Mouse (Mus musculus): ENCODE data around the gene Vax2. TPM values are rescaled to one million over a fixed set of nuclear protein-coding genes. Genes with fewer than 3 reads are reported as not detected.

The Vax2 gene
- polyA plus RNA-seq, 1 experiment from 2014 or later: not detected

DNA sequence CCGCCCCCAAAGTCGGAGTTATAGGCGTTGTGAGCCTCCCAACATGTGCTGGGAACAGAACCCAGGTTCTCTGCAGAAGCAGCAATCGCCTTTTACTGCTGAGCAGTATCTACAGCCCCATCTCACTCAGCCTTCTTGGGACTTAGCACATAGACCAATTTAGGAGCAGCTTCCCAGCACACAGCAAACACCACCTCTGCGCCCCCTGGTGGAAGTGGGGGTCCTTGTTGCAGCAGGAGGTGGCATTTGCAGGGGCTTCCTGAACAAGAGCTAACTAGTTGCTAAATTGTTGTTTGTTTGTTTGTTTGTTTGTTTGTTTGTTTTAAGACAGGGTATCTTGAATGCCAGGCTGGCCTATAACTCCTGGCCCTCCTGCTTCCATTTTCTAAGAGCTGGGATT lies 20.1 kb downstream of the Vax2 start:
- no peak for ATAC-seq
- TF ChIP-seq CTCF (IDR thresholded peaks at IDR 0.05) (peak; percentile 88), EP300 (IDR thresholded peaks at IDR 0.05) (no peak)
- DNase-seq (ENCODE audit: low spot score): peak; percentile 71
- WGBS: 29% methylated on average over 5 of the region's 5 CpGs
- Histone ChIP-seq H3K4me3 (ENCODE audit: low read depth, low read length) (no peak overlapping the region), H3K4me1 (ENCODE audit: insufficient read depth, low read depth, low read length) (no peaks in the 10 kb centered on the region), H3K9me3 (ENCODE audit: low read length) (no peaks in the 10 kb centered on the region), H3K36me3 (ENCODE audit: insufficient read depth, low read length) (no peaks in the 10 kb centered on the region), H3K9ac (replicated peaks; ENCODE audit: low read depth) (no peak overlapping the region), H3K4me2 (replicated peaks; ENCODE audit: low read depth, low read length) (no peak overlapping the region), H3K27ac (ENCODE audit: low read length) (no peak overlapping the region), H3K27me3 (replicated peaks; ENCODE audit: insufficient read depth, low read length) (no peaks in the 10 kb centered on the region)

DNA sequence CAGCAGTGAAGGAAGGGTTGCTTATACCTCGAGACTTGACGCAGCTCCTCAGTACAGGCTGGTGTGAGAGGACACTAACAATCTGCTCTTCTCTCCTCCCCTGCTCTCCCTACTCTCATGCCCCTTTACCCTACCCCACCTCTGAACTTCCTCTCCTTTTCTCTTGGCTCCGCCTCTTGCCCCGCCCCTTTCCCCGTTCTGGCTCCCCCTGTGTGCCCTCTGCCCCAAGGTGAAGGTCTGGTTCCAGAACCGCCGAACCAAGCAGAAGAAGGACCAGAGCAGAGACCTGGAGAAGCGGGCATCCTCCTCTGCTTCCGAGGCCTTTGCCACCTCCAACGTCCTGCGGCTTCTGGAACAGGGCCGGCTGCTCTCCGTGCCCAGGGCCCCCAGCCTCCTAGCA lies 26.2 kb downstream of the Vax2 start:
- Histone ChIP-seq H3K4me3 (ENCODE audit: low read depth, low read length) (no peak overlapping the region), H3K4me2 (replicated peaks; ENCODE audit: low read depth, low read length) (no peak overlapping the region), H3K9ac (replicated peaks; ENCODE audit: low read depth) (no peak overlapping the region), H3K27ac (ENCODE audit: low read length) (no peak overlapping the region), H3K27me3 (replicated peaks; ENCODE audit: insufficient read depth, low read length) (no peaks in the 10 kb centered on the region), H3K9me3 (ENCODE audit: low read length) (no peaks in the 10 kb centered on the region), H3K4me1 (ENCODE audit: insufficient read depth, low read depth, low read length) (no peaks in the 10 kb centered on the region), H3K36me3 (ENCODE audit: insufficient read depth, low read length) (no peaks in the 10 kb centered on the region)
- no peak for ATAC-seq
- no peak for DNase-seq (ENCODE audit: low spot score)
- TF ChIP-seq EP300 (IDR thresholded peaks at IDR 0.05): no peak
- TF ChIP-seq CTCF (IDR thresholded peaks at IDR 0.05): no peak
- 29% methylated on average over 13 of the region's 13 CpGs for WGBS

DNA sequence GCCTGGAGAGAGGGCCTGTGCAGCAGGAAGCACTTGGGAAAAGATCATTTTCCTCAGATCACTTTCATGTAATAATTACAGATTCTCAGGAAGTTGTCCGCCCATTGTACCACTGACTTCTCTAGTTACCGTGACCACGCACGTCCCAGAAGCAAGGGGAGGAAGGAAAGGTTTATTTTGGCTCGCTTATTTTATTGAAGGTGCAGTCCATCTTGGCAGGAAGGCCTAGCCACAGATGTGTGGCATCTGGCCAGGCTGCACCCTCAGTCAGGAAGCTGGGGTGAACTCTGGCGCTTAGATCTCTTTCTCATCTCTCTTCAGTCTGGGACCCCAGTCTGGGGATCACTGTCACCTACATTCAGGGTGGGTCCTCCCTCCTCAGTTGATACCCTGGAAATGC lies 27.5 kb downstream of the Vax2 start:
- H3K9me3 ChIP-seq (ENCODE audit: low read length): no peaks in the 10 kb centered on the region
- WGBS: 37% methylated on average over 6 of the region's 6 CpGs
- no peak overlapping the region for H3K27ac ChIP-seq (ENCODE audit: low read length)
- H3K36me3 ChIP-seq (ENCODE audit: insufficient read depth, low read length): no peaks in the 10 kb centered on the region
- ATAC-seq (no peak), DNase-seq (ENCODE audit: low spot score) (no peak)
- H3K4me3 ChIP-seq (ENCODE audit: low read depth, low read length): no peak overlapping the region
- no peaks in the 10 kb centered on the region for H3K27me3 ChIP-seq (replicated peaks; ENCODE audit: insufficient read depth, low read length)
- TF ChIP-seq CTCF (IDR thresholded peaks at IDR 0.05) (no peak), EP300 (IDR thresholded peaks at IDR 0.05) (no peak)
- no peak overlapping the region for H3K9ac ChIP-seq (replicated peaks; ENCODE audit: low read depth)
- no peak overlapping the region for H3K4me2 ChIP-seq (replicated peaks; ENCODE audit: low read depth, low read length)
- H3K4me1 ChIP-seq (ENCODE audit: insufficient read depth, low read depth, low read length): no peaks in the 10 kb centered on the region

DNA sequence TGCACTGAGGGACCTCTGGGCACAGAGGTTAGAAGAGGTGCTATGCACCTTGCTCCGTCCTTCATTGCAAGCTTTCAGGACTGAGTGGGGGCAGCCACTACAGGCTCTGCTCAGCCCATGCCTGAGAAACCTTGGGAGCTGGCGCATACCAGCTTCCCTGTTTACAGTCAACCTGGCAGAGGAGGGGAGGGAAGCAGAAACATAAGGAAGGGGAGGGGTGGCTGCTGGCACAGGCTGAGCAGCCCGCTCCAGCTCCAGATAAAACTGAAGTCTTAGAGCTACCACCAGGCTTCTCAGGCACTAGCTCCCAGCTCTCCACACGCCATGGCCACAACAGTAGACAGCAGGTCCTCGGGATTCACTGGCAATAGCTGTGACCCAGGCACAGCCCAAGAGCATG lies 31.7 kb downstream of the Vax2 start, which contains the start of gene Atp6v1b1:
Atp6v1b1 (plus strand) TSS at position 230 of the 400 bp plus-strand sequence.
- DNase-seq (ENCODE audit: low spot score) (peak; percentile 19), ATAC-seq (no peak)
- H3K27me3 ChIP-seq (replicated peaks; ENCODE audit: insufficient read depth, low read length): no peaks in the 10 kb centered on the region
- no peak within 1 kb of the TSS for H3K9ac ChIP-seq (replicated peaks; ENCODE audit: low read depth)
- no peak within 1 kb of the TSS for H3K27ac ChIP-seq (ENCODE audit: low read length)
- H3K36me3 ChIP-seq (ENCODE audit: insufficient read depth, low read length): no peaks in the 10 kb centered on the region
- no peak within 1 kb of the TSS for H3K4me2 ChIP-seq (replicated peaks; ENCODE audit: low read depth, low read length)
- TF ChIP-seq CTCF (IDR thresholded peaks at IDR 0.05): no peak
- no peaks in the 10 kb centered on the region for H3K9me3 ChIP-seq (ENCODE audit: low read length)
- no peaks in the 10 kb centered on the region for H3K4me1 ChIP-seq (ENCODE audit: insufficient read depth, low read depth, low read length)
- no peak within 1 kb of the TSS for H3K4me3 ChIP-seq (ENCODE audit: low read depth, low read length)
- 40% methylated on average over 5 of the region's 5 CpGs for WGBS

DNA sequence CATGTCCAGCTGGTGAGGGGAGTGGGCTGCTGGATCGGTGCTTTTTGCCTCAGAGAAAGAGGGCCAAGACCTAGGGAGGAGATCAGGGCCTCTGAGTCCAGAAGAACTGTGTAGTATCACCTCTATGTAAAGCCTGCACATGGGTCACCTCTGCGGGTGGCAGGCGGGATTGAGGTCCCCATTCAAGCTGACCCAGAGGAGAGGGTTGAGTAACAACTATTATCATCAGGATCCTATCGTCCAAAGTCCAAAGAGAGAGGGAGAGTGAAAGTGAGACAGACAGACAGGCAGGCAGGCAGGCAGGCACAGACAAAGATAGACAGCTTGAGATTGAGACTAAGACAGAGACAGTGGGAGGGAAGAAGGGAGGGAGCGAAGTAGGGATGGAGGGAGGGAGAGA lies 32.1 kb downstream of the Vax2 start:
- Histone ChIP-seq H3K4me3 (ENCODE audit: low read depth, low read length) (no peak overlapping the region), H3K4me2 (replicated peaks; ENCODE audit: low read depth, low read length) (no peak overlapping the region), H3K27me3 (replicated peaks; ENCODE audit: insufficient read depth, low read length) (no peaks in the 10 kb centered on the region), H3K4me1 (ENCODE audit: insufficient read depth, low read depth, low read length) (no peaks in the 10 kb centered on the region), H3K9ac (replicated peaks; ENCODE audit: low read depth) (no peak overlapping the region), H3K36me3 (ENCODE audit: insufficient read depth, low read length) (no peaks in the 10 kb centered on the region), H3K9me3 (ENCODE audit: low read length) (no peaks in the 10 kb centered on the region), H3K27ac (ENCODE audit: low read length) (no peak overlapping the region)
- TF ChIP-seq EP300 (IDR thresholded peaks at IDR 0.05): no peak
- no peak for TF ChIP-seq CTCF (IDR thresholded peaks at IDR 0.05)
- no peak for ATAC-seq
- 62% methylated on average over 5 of the region's 5 CpGs for WGBS
- no peak for DNase-seq (ENCODE audit: low spot score)

DNA sequence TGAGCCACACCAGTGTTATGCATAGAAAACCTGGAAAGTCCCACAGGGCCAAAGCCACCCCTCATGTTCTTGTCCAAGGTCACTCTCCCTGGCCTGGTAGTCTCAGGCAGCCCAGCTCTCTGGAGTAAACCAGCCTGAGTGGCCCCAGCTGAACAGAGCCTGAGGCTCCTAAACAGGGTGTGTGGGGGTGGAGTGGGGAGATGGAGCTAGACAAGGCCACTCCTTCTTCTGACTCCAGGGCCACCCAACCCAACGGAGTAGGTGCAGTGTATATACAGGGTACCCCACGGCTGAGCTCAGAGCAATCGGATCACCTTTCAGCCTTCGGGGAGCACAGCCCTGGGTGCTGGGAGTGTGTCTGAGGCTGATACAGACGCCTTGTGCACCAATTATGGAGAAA lies 33.1 kb downstream of the Vax2 start:
- Histone ChIP-seq H3K27me3 (replicated peaks; ENCODE audit: insufficient read depth, low read length) (no peaks in the 10 kb centered on the region), H3K9ac (replicated peaks; ENCODE audit: low read depth) (no peak overlapping the region), H3K9me3 (ENCODE audit: low read length) (no peaks in the 10 kb centered on the region), H3K27ac (ENCODE audit: low read length) (no peak overlapping the region), H3K4me3 (ENCODE audit: low read depth, low read length) (no peak overlapping the region), H3K4me2 (replicated peaks; ENCODE audit: low read depth, low read length) (no peak overlapping the region), H3K36me3 (ENCODE audit: insufficient read depth, low read length) (no peaks in the 10 kb centered on the region), H3K4me1 (ENCODE audit: insufficient read depth, low read depth, low read length) (no peaks in the 10 kb centered on the region)
- peak; percentile 52 for ATAC-seq
- DNase-seq (ENCODE audit: low spot score): no peak
- TF ChIP-seq EP300 (IDR thresholded peaks at IDR 0.05) (no peak), CTCF (IDR thresholded peaks at IDR 0.05) (no peak)
- 56% methylated on average over 5 of the region's 5 CpGs for WGBS

DNA sequence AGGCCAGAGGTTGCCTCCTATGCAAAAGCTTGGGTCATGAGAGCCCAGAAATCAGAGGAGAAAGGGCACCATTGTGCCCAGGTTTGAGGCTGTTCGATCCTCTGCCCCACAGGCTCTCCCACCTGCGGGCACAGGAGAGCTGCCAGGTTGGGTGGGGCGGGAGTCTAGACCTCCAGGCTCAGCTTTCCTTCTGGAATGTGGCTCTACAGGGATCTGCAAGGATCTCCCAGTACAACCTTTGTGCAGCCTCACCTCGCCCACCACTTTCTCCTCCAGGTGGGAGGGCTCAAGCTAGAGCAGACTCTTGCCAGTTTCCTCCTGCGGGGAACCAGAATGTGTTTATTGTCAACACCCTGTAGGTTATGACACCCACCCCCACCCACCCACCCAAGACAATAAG lies 33.5 kb downstream of the Vax2 start:
- DNase-seq (ENCODE audit: low spot score): peak; percentile 43
- H3K9ac ChIP-seq (replicated peaks; ENCODE audit: low read depth): no peak overlapping the region
- H3K4me2 ChIP-seq (replicated peaks; ENCODE audit: low read depth, low read length): no peak overlapping the region
- TF ChIP-seq CTCF (IDR thresholded peaks at IDR 0.05) (no peak), EP300 (IDR thresholded peaks at IDR 0.05) (no peak)
- ATAC-seq: peak; percentile 64
- no peaks in the 10 kb centered on the region for H3K4me1 ChIP-seq (ENCODE audit: insufficient read depth, low read depth, low read length)
- H3K36me3 ChIP-seq (ENCODE audit: insufficient read depth, low read length): no peaks in the 10 kb centered on the region
- H3K9me3 ChIP-seq (ENCODE audit: low read length): no peaks in the 10 kb centered on the region
- no peaks in the 10 kb centered on the region for H3K27me3 ChIP-seq (replicated peaks; ENCODE audit: insufficient read depth, low read length)
- WGBS: 23% methylated on average over 5 of the region's 5 CpGs
- H3K27ac ChIP-seq (ENCODE audit: low read length): no peak overlapping the region
- no peak overlapping the region for H3K4me3 ChIP-seq (ENCODE audit: low read depth, low read length)
